Mouse (Mus musculus) urinary bladder, postnatal 10 days (tissue): Measurements from ENCODE around the gene Ifnab.
A peak's percentile ranks its signal among the peaks of the same experiment; 100 is the strongest.

Source experiments
- DNase-seq: peaks from one replicate; pipeline ENCODE4 v3.0.0; 2022; ENCODE audit warnings: low spot score

Gene Ifnab

DNA sequence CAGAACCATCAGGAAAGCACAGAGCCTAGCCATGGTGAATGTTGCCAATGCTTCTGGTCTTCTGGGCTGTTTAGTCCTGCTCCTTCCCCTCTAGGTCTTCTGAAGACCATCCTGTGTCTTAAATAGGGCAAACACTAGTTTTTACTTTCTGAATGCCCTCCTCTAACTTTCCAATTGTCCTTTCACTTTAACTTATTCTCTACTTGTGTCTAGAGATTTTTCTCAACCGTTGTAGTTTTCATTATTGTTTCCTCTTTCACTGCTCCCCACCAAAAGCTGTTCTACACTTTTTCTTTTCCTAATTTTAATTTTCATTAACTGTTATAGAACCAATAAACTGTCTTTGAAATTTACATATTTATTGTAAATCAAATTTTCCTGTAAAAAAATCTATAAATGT lies 14.3 kb downstream of the Ifnab start, which contains the start of gene Ifna16:
Gene Ifna16, minus strand, starts transcription at position 101 of the 400 bp plus-strand sequence.
- DNase-seq, result no peak

DNA sequence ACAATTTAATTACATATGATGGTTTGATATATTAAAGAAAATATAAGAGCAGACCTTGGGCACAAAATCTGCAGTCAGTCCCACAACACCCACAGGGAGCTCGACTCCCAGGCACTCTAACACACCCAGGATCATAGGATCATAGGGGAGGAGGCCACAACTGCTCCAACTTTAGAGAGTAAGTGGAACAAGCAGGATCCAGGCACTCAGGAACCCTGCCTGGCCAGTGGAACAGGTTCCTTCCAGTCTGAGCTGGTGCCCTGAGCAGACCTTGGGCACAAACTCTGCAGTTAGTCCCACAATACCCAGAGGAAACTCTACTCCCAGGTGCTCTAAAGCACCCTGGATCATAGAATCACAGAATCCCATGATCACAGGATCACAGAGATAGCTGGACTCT lies 35.7 kb downstream of the Ifnab start:
- no peak for DNase-seq

DNA sequence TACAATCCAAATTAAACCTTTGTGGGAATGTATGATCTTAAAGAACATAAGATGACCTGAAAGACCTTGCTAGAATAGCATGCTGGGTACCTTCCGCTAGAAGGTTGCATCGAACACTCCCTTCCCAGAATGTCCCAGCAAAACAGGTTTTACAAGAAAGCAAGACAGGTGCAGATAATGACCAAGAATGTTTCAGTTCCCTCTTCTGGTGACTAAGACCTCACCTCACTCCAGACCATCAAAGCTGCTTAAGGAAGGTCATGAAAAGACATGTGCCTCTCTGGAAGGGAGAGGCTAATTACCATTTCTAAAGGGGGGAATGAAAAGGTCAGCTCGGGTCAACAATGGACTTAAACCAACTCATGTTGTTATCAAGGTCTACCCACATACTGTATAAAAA lies 37.5 kb downstream of the Ifnab start:
- no peak for DNase-seq

DNA sequence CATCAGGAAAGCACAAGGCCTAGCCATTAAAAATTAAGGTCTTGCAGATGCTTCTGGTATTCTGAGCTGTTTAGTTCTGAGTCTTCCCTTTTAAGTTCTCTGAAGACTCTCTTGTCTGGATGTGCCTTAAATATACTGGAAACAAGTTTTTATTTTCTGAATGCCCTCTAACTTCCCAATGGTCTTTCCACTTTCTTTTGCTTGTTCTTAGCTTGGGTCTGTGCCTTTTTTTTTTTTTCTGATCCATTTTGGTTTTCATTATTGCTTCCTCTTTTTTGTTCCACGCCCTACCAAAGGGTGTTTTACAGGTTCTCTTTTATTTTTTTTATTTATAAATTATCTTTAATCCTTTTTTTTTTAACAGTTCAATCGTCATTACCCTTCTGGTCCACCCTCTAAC lies 46.8 kb downstream of the Ifnab start, which contains the start of gene Ifna13:
Gene Ifna13, minus strand, starts transcription at position 101 of the 400 bp plus-strand sequence.
- no peak for DNase-seq

DNA sequence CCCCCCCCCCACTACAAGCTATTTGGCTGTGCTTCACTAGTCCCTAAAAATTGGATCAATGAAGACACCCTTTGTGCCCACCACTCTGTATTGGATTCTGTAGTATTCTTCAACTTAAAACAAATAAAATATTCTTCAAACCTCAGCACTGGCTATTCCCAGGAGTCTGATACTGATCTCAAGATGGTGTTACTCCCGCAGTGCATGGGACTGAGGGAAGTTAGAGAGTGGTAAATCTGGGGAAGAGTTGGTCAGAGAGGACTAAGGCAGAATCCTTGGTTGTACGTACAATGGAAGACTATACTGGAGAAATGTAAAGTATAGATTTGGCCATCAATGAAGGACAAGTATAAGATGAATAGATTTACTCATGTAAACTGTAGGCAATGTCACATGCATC lies 48.6 kb downstream of the Ifnab start:
- DNase-seq, result no peak

DNA sequence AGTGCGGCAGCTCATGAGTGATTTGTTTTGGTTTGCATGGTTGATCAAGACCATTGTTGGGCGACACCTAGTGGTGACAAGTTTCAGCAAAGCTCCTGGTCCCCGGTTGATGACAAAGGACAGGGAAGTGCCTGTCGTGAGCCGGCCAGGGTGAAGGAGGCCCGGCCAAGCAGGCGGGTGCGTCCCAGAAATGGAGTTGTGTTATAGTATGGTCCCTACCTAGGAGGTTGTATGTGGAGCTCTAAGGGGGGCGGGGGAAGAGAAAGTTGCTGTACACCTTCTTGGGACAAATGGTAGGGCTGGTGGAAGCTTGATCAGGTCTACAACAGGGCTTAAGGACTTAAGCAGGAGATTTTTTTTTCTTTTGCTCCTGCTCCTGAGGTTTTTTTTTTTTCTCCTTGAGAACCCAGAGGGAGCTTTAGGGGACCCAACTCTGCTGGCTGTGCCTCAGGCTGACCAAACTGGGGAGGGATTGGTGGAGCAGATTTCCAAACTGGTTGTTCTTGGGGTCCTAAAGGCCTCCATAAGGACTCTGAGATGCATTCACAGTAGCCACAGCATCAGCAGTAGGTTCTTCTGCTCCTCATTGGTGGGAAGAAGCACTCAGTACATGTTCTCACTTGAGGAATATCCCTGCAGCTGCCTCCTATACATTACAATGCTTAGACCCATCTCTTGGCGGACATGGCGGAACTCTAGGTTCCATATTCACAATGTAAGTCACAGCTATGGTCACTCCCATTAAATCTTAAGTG lies 49.9 kb downstream of the Ifnab start:
- DNase-seq, result peak; percentile 83

DNA sequence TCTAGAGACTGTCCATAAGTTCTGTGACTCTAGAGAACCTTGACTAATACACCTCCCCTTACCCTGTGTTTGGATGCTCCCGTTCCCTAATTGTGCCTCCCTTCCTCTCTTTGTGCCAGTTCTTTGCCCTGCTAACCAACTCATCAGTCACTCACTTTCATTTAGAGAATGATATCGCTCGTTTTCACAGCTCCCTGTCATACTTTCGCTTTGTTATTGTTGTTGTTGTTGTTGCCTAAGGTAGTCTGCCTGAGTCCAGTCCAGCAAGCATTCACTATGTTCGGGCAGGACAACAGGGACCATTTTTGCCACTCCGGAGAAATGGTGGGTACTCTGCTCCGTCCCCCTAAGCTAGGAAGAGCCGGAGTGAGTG lies 50.5 kb downstream of the Ifnab start:
- DNase-seq, result no peak
